Mouse (Mus musculus) macrophage (primary cell): ENCODE measurements around the gene Tial1. TPM values are rescaled to one million over a fixed set of nuclear protein-coding genes. Genes with fewer than 3 reads are reported as not detected.

Source experiments
- H3K27ac ChIP-seq: fragments of 350-480 bp; formaldehyde crosslinking; 2 replicates; pipeline ENCODE4 v1.9.0; 2021
- H3K36me3 ChIP-seq: fragments of 350-480 bp; formaldehyde crosslinking; 2 replicates; pipeline ENCODE4 v1.9.0; 2021; ENCODE audit errors: inconsistent target
- H3K4me3 ChIP-seq: fragments of 350-480 bp; formaldehyde crosslinking; 2 replicates; pipeline ENCODE4 v1.9.0; 2021; ENCODE audit errors: inconsistent target
- H3K79me2 ChIP-seq: fragments of 350-480 bp; formaldehyde crosslinking; 2 replicates; pipeline ENCODE4 v1.9.0; 2021; ENCODE audit errors: inconsistent target
- WGBS: methylation state at CpG from one replicate; pipeline ENCODE4 v1.1.7; 2026; ENCODE audit warnings: inconsistent platforms; ENCODE audit not compliant: missing documents; 5-methylcytosine and 5-hydroxymethylcytosine counted together
- polyA plus RNA-seq: library from polyadenylated mRNA; stranded (reverse); fragments of 250-400 nt; gene quantifications from 3 replicates; pipeline ENCODE4 v1.2.4, GENCODE M21; 2018; ENCODE audit warnings: inconsistent platforms

The Tial1 gene
- polyA plus RNA-seq, 1 experiment from 2014 or later, result 67.1 TPM

GRCm38 (mm10) chr7:128438131-128438530, 23.4 kb downstream of the Tial1 start:
- H3K36me3 ChIP-seq, result peaks cover 24% of the 10 kb centered on the region
- H3K27ac ChIP-seq, result no peak overlapping the region
- no peaks in the 10 kb centered on the region for H3K79me2 ChIP-seq
- H3K4me3 ChIP-seq, result no peak overlapping the region

GRCm38 (mm10) chr7:128433213-128433612, 28.3 kb downstream of the Tial1 start:
- H3K4me3 ChIP-seq, result no peak overlapping the region
- no peak overlapping the region for H3K27ac ChIP-seq
- 64% methylated on average over 1 of the region's 1 CpGs for WGBS
- H3K79me2 ChIP-seq, result no peaks in the 10 kb centered on the region
- H3K36me3 ChIP-seq, result no peaks in the 10 kb centered on the region

GRCm38 (mm10) chr7:128432574-128432973, 28.9 kb downstream of the Tial1 start:
- WGBS, result 92% methylated on average over 10 of the region's 10 CpGs
- Histone ChIP-seq H3K36me3 (no peaks in the 10 kb centered on the region), H3K79me2 (no peaks in the 10 kb centered on the region), H3K27ac (no peak overlapping the region), H3K4me3 (no peak overlapping the region)

- WGBS, result 52% methylated on average over 3 of the region's 3 CpGs
Measured at GRCm38 (mm10) chr7:128422491-128422890, 39.0 kb downstream of the Tial1 start.

GRCm38 (mm10) chr7:128421701-128422100, 39.8 kb downstream of the Tial1 start:
- 95% methylated on average over 7 of the region's 7 CpGs for WGBS
- Histone ChIP-seq H3K36me3 (no peaks in the 10 kb centered on the region), H3K79me2 (peaks cover 10% of the 10 kb centered on the region)

More at GRCm38 (mm10) chr7:128422491-128422890, 39.0 kb downstream of the Tial1 start:
- Histone ChIP-seq H3K27ac (no peak overlapping the region), H3K36me3 (no peaks in the 10 kb centered on the region), H3K79me2 (peaks cover 2% of the 10 kb centered on the region), H3K4me3 (no peak overlapping the region)

GRCm38 (mm10) chr7:128419690-128420089, 41.8 kb downstream of the Tial1 start:
- Histone ChIP-seq H3K27ac (no peak overlapping the region), H3K79me2 (peaks cover 30% of the 10 kb centered on the region), H3K36me3 (no peaks in the 10 kb centered on the region), H3K4me3 (no peak overlapping the region)
- 68% methylated on average over 9 of the region's 9 CpGs for WGBS

More at GRCm38 (mm10) chr7:128421701-128422100, 39.8 kb downstream of the Tial1 start:
- Histone ChIP-seq H3K27ac (no peak overlapping the region), H3K4me3 (no peak overlapping the region)

GRCm38 (mm10) chr7:128417930-128418779, 43.4 kb downstream of the Tial1 start, which contains the start of gene Rgs10:
Gene Rgs10 (minus strand): TSS chr7:128418758.
- Histone ChIP-seq H3K79me2 (peaks cover 46% of the 10 kb centered on the region), H3K4me3 (peak within 1 kb of the TSS; percentile 79), H3K36me3 (no peaks in the 10 kb centered on the region), H3K27ac (peak within 1 kb of the TSS; percentile 37)
- WGBS, result under 1% methylated on average over 84 of the region's 102 CpGs

GRCm38 (mm10) chr7:128417226-128417929, 44.1 kb downstream of the Tial1 start:
- Histone ChIP-seq H3K79me2 (peaks cover 53% of the 10 kb centered on the region), H3K27ac (peak overlapping the region; percentile 37), H3K4me3 (peak overlapping the region; percentile 79), H3K36me3 (no peaks in the 10 kb centered on the region)
- 4% methylated on average over 30 of the region's 32 CpGs for WGBS

- WGBS, result 90% methylated on average over 6 of the region's 6 CpGs
- Histone ChIP-seq H3K36me3 (no peaks in the 10 kb centered on the region), H3K27ac (no peak overlapping the region), H3K79me2 (peaks cover 60% of the 10 kb centered on the region), H3K4me3 (peak overlapping the region; percentile 79)
Measured at GRCm38 (mm10) chr7:128416664-128417063, 44.9 kb downstream of the Tial1 start.

GRCm38 (mm10) chr7:128414433-128414832, 47.1 kb downstream of the Tial1 start:
- Histone ChIP-seq H3K27ac (no peak overlapping the region), H3K4me3 (no peak overlapping the region), H3K36me3 (no peaks in the 10 kb centered on the region), H3K79me2 (peaks cover 81% of the 10 kb centered on the region)
- 66% methylated on average over 8 of the region's 8 CpGs for WGBS

- peaks cover 98% of the 10 kb centered on the region for H3K79me2 ChIP-seq
- no peak overlapping the region for H3K4me3 ChIP-seq
- 27% methylated on average over 6 of the region's 10 CpGs for WGBS
- peak overlapping the region; percentile 45 for H3K27ac ChIP-seq
- no peaks in the 10 kb centered on the region for H3K36me3 ChIP-seq
Measured at GRCm38 (mm10) chr7:128412071-128412833, 49.3 kb downstream of the Tial1 start.

- Histone ChIP-seq H3K79me2 (peaks cover 98% of the 10 kb centered on the region), H3K4me3 (no peak overlapping the region), H3K27ac (peak overlapping the region; percentile 48), H3K36me3 (no peaks in the 10 kb centered on the region)
- WGBS, result 17% methylated on average over 11 of the region's 11 CpGs
Measured at GRCm38 (mm10) chr7:128410708-128411413, 50.7 kb downstream of the Tial1 start.

GRCm38 (mm10) chr7:128408265-128408664, 53.3 kb downstream of the Tial1 start:
- peaks cover 14% of the 10 kb centered on the region for H3K36me3 ChIP-seq
- WGBS, result 97% methylated on average over 4 of the region's 5 CpGs

GRCm38 (mm10) chr7:128403988-128404387, 57.5 kb downstream of the Tial1 start:
- 92% methylated on average over 6 of the region's 6 CpGs for WGBS
- Histone ChIP-seq H3K4me3 (no peak overlapping the region), H3K79me2 (peaks cover 57% of the 10 kb centered on the region), H3K36me3 (peaks cover 46% of the 10 kb centered on the region), H3K27ac (no peak overlapping the region)

More at GRCm38 (mm10) chr7:128408265-128408664, 53.3 kb downstream of the Tial1 start:
- H3K27ac ChIP-seq, result no peak overlapping the region
- H3K79me2 ChIP-seq, result peaks cover 98% of the 10 kb centered on the region
- H3K4me3 ChIP-seq, result no peak overlapping the region
